Mouse (Mus musculus) B cell, adult 2 months (primary cell): Measurements from ENCODE around the gene Tbc1d1.
"Not testable (repeated sequence)": the region's sequence is repeated elsewhere in the genome, so short reads cannot be mapped to it uniquely, and the experiment has no call there.

Experiments used
- DNase-seq, 2 experiments: peaks; one replicate each; pipeline ENCODE4 v3.0.0; 2022

Tbc1d1 gene

GRCm38 (mm10) chr5:64325741-64326355, 169.7 kb downstream of the Tbc1d1 start:
- DNase-seq, result no peak

- no peak for DNase-seq
Measured at GRCm38 (mm10) chr5:64326427-64327181, 170.5 kb downstream of the Tbc1d1 start.

GRCm38 (mm10) chr5:64327212-64327902, 171.3 kb downstream of the Tbc1d1 start:
- no peak for DNase-seq

- DNase-seq, result no peak
Measured at GRCm38 (mm10) chr5:64336767-64337408, 180.8 kb downstream of the Tbc1d1 start.

GRCm38 (mm10) chr5:64338795-64339194, 182.7 kb downstream of the Tbc1d1 start:
- DNase-seq, result not testable (repeated sequence)

GRCm38 (mm10) chr5:64340366-64340765, 184.3 kb downstream of the Tbc1d1 start:
- DNase-seq, result no peak

GRCm38 (mm10) chr5:64341671-64342070, 185.6 kb downstream of the Tbc1d1 start:
- DNase-seq, result no peak

- DNase-seq, result peak in 1 of 2 experiments; percentile 16
Measured at GRCm38 (mm10) chr5:64342138-64342537, 186.0 kb downstream of the Tbc1d1 start.

GRCm38 (mm10) chr5:64343972-64344700, 188.0 kb downstream of the Tbc1d1 start:
- peak; percentile 14 to 17 for DNase-seq

- no peak for DNase-seq
Measured at GRCm38 (mm10) chr5:64345181-64345735, 189.2 kb downstream of the Tbc1d1 start.

GRCm38 (mm10) chr5:64345761-64346160, 189.7 kb downstream of the Tbc1d1 start:
- no peak for DNase-seq

GRCm38 (mm10) chr5:64346343-64346885, 190.3 kb downstream of the Tbc1d1 start:
- peak; percentile 32 to 43 for DNase-seq

GRCm38 (mm10) chr5:64348166-64348565, 192.1 kb downstream of the Tbc1d1 start:
- DNase-seq, result no peak

- no peak for DNase-seq
Measured at GRCm38 (mm10) chr5:64348780-64349179, 192.7 kb downstream of the Tbc1d1 start.

GRCm38 (mm10) chr5:64351968-64352367, 195.9 kb downstream of the Tbc1d1 start:
- DNase-seq, result no peak

- no peak for DNase-seq
Measured at GRCm38 (mm10) chr5:64358639-64359584, 202.8 kb downstream of the Tbc1d1 start.

GRCm38 (mm10) chr5:64360147-64360875, 204.2 kb downstream of the Tbc1d1 start:
- peak; percentile 44 to 58 for DNase-seq

- peak in 1 of 2 experiments; percentile 19 for DNase-seq
Measured at GRCm38 (mm10) chr5:64360876-64361268, 204.8 kb downstream of the Tbc1d1 start.

- DNase-seq, result no peak
Measured at GRCm38 (mm10) chr5:64363859-64364406, 207.8 kb downstream of the Tbc1d1 start.
